Mouse (Mus musculus) G1E-ER4 (cell line): ENCODE data around the gene Serpina3k. TPM values are rescaled to one million over a fixed set of nuclear protein-coding genes. Genes with fewer than 3 reads are reported as not detected.
"Not testable (repeated sequence)": the region's sequence is repeated elsewhere in the genome, so short reads cannot be mapped to it uniquely, and the experiment has no call there.

ENCODE experiments used
- GATA1 ChIP-seq: IDR thresholded peaks from one replicate; pipeline ENCODE4 v1.8.0; 2012; ENCODE audit warnings: low read length, inconsistent platforms
- polyA plus RNA-seq: library from polyadenylated mRNA; stranded (reverse); fragments of >175 nt; gene quantifications from 2 replicates; pipeline ENCODE4 v1.2.3, GENCODE M21; 2012

The Serpina3k gene
- polyA plus RNA-seq, result not detected in 2 replicates

DNA sequence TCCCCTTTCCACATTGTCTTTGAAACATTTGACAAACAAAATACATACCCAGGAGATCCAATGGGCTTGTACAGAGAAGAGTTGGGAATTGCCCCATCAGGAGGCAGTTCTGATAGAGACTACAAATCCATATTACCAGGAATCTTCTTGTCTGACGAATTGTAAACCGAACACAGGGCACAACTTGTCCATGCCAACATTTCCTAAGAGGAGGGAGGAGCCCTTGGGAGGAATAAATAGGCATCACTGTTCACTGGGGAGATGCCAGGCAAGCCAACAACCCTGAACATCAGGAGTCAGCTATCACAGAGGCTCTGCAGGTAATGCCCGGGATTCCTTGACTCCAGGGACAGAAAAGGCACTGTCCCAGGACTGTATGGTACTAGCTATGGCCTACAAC, at the start of gene Serpina3k, which contains the start of gene Serpina3m:
Serpina3k (plus strand) TSS at position 261 of the 400 bp plus-strand sequence.
Serpina3m (plus strand) TSS at position 261 of the 400 bp plus-strand sequence.
- TF ChIP-seq GATA1, result not testable (repeated sequence)

DNA sequence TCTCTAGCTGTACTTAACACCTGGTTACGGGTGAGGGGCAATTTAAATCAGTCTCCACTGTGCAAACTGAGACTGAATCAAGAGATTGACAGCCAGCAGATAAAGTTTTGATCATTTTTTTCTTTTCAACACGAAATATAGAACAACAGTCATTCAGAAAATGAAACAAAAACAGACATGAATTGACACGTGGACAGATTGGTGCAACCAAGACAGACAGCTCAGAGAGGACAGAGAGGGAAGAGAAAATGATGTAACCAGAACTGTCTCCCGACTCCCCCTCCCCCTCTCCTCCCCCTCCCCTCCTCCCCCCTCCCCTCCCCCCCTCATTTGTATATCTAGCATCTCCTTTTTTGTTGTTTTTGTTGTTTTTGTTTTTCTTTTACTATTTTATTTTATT, 48.4 kb upstream of the Serpina3k start:
- TF ChIP-seq GATA1, result no peak

DNA sequence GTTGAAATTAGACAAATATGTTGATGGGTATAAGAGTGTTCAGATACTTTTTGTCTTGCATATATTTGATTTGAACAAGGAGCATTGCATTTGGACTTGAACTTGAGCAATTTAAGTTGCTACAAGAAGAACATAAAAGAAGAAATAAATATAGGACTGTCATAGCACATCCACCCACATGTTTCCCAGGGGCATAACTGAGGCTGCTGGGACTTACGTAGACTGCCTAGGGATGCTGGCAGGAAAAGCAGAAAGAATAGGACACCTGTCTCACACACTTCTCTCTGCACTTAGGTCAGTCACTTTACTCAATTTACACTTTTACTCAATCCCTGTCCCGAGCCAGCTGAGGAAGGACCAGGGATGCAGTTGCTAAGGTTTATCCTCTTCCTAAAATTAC, 44.3 kb upstream of the Serpina3k start:
- TF ChIP-seq GATA1, result no peak

DNA sequence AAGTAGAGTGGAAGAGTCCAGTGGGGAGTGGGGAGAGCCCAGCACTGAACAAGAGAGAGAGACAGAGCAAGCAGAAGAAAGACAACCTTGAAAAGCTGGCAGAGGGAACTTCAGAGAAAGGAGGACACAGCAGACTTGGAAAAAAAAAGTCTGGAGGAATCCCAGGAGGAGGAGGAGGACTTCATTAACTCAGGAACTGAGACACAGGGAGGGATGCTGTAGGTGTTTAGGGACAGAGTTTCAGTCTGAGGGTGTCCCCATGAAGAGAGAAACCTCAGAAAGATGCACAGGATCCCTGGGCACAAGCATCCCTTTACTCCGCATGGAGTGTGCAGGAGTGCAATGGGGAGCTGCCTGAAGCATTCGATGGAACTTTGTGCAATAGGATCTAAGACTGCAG, 40.2 kb upstream of the Serpina3k start:
- no peak for TF ChIP-seq GATA1

DNA sequence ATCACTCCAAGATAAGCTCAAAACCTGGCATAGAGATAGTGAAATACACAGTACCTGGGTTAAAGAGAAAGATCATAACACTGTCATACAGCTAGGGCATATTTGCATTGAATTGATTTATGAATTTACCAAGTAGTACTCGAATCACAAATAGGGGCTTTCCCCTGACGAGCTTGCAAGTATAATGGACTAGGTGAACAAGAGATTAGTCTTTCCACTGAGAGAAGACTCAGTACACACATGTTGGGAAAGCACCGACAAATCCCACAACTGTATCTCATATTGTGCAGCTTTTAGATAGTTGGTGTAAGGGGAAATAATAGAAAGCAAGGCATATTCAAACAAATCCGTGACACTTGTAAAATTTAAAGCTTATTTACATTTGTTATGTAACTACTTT, 32.3 kb upstream of the Serpina3k start:
- no peak for TF ChIP-seq GATA1

DNA sequence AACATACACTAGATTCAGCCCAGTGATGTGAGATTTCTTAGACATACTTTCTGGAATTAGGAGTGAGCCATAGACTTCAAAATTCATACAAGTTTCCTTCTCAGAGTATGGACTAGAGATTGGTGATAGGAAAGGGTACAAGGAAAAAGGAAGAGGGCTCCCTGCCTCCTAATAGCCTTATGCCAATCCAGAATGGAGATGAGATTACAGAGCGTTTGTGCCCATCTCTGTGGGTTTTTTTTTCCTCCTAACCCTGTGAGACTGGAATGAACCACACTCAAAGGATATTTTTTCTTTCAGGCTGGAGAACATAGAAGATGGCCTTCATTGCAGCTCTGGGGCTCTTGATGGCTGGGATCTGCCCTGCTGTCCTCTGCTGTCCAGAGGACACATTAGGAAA, 24.0 kb upstream of the Serpina3k start, which contains the start of gene Serpina3j:
Serpina3j (plus strand) TSS at position 301 of the 400 bp plus-strand sequence.
- TF ChIP-seq GATA1, result no peak

DNA sequence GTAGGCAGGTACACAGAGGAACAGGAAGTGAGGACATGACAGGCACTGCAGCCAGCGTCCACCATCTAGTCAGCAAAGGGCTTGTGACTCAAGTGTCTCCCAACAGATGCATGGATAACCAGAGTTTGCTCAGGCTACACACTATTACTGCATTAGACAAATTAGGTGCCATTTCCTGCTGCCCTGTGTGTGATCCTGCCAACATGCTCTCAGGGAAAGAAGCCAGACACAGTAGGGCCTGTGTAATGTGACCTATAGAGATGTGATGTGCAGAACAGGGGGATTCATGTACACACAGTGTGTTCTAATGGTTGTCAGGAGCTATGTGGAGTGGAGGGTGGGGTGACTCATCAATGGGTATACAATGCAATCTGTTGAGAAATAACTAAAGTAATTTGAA, 15.8 kb upstream of the Serpina3k start:
- TF ChIP-seq GATA1, result no peak

DNA sequence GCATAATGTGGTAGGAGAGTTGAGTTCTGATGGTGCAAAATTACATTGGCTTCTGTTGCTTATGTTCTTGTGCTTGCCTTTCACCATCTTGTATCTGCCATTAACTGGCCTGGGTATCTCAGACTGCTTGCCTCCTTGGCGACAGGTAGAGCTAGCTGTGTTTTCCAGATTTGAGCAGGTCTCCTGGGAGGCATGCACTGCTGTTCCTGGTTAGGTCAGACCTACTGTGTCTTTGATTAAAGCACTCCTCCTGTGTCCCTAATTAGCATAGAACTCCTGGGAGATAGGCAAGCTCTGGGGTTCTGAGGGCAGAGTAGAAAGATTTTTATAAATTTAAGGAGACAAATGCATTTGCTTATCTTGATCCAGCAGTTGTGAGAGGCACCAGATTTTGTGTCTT, 6.6 kb upstream of the Serpina3k start:
- TF ChIP-seq GATA1, result no peak

DNA sequence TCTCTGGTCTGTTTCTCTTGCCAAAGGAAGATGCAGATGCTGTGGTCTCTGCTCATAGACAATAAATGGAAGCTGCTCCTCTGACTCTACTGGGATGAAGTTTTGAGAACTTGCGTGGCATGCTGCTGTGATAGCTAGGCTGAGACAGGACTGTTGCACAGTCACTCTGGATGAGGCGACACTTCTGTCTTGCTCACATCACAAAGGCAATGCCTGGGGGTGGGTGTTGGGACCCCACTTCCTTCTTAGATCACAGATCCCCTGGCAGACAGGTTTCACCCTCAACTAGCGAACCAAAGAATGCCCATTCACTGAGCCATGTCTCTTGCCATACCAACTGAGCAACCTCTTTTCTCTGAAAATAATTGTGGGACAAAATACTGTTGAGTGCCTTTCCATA, 419 bp downstream of the Serpina3k start:
- no peak for TF ChIP-seq GATA1

DNA sequence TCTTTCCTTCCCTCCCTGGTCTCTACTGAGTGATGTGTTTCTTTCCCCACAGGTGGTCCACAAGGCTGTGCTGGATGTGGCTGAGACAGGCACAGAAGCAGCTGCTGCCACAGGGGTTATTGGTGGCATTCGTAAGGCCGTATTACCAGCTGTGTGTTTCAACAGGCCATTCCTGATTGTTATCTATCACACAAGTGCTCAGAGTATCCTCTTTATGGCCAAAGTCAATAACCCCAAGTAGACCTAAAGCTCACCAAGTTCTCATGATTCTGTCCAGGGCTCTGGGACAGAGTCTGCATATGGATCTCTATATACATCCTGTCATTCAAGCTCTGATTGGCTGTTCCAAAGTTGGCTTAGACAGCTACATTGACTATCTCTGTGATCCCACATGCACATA, 6.9 kb downstream of the Serpina3k start:
- no peak for TF ChIP-seq GATA1

DNA sequence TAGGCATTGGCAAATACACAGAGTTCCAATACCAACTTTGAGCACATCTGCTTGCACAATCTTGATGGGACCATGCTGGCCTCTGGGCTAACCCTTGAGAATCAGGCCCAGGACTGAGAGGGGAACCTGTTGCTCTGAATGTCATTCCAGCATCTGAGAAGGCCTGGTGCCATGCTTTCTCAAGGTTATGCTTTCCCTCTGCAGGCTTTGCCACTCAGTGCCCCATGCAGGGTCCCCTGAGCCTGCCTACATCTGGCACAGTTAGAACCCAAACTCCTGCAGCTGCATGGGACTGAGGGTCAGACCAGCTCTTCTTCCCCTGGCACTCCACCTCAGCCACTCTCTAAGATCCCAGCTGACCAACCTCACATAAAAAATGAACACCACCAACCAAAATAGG, 7.4 kb downstream of the Serpina3k start:
- no peak for TF ChIP-seq GATA1

DNA sequence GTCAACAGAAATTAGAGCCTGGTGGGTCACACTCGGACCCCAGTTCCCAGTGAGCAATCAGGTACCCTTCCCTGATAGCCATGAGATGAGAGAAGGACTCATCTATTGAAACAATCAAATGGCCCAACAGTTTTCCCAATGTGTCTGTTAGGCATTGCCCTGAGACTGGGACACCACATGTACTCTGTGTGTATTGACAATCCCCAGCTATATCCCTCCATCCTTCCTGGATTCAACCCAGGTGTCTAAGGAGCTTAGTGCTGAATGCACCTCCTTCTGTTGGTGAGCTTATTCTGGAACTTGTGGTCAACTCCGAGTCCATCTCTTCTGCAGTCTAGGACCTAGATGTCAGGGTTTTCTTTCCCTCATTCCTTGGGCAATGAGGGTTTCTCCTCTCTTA, 8.8 kb downstream of the Serpina3k start:
- no peak for TF ChIP-seq GATA1

DNA sequence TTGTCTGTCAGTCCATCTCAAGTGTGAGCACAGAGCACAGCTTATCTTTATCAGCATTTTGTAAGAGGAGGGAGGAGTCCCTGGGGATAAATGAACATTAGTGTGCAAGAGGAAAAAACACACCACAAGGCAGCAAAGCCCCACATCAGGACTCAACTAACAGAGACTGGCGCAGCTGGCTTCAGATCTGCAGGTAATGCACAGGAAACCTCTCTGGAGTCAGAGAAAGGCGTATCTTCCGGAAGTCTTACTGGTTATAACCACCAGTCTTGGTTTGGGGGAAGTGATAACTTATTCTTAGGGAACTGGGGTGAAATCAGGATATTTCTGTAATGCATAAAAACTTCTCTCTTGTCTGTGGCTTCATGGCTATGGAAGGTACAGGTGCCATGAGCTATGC, 17.7 kb downstream of the Serpina3k start:
- TF ChIP-seq GATA1, result no peak

DNA sequence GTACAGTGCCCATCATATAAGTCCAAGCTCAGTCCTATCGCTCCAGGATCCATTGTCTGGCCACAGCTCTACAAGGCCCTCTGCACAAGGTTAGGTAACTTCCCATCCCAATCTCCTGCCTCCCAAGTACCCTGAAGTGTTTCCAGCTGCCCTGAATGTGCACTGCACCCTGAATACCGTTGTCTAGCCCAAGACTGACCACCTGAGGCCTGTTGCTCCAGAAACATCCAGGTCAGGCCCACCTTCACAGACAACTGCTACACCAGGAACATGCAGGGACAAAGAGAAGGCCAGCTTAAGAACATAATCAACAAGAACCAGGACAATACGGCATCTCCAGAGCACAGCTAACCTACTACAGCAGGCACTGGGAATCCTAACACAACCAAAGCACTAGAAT, 31.7 kb downstream of the Serpina3k start:
- no peak for TF ChIP-seq GATA1

DNA sequence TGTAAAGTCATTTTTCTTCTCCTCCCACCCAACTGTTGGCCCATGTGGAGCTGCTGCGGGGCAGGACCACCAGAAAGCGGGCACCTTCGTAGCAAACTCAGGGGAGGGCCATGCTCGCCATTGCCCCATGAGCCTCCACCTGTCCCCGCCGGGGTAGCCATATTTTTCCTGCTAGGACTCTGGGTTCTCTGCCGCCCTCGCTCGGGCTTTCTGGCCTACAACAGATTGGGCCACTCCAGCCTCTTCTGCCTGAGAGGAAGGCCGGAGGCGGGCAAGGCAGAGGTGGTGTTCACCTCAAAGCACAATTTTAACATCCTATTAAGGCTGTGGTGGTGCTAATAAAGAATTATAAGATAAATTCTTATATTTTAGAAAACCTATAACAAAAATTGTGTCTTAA, 41.6 kb downstream of the Serpina3k start:
- TF ChIP-seq GATA1, result no peak

DNA sequence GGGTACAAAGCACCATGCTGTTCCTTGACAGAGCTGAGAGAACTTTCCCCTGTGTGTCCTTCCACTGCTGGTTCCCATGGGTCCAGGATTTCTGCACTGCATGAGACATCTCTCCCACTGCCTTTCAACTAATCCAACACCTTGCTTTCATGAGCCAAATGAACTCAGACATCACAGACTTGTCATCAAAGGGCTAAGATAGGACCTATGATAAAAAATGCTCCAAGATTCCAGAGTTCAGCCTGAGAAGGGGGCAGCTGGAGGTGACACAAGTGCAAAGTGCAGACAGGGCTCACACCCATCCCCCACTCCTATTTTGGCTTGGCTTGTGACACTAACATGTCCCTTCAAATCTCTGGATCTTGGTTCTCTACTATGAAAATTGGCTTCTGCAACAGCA, 50.2 kb downstream of the Serpina3k start:
- TF ChIP-seq GATA1, result no peak

Other genes with a start within 250 kb of the Serpina3k start
- gene Serpina5, start 237.4 kb upstream of the Serpina3k start, polyA plus RNA-seq, result not detected in 2 replicates
- not detected in 2 replicates for gene Serpina3a, start 225.8 kb upstream of the Serpina3k start, polyA plus RNA-seq
- gene Serpina3b, start 210.5 kb upstream of the Serpina3k start, polyA plus RNA-seq, result not detected in 2 replicates
- not detected in 2 replicates for gene Serpina3c, start 184.6 kb upstream of the Serpina3k start, polyA plus RNA-seq
- gene Serpina3f, start 123.9 kb upstream of the Serpina3k start, polyA plus RNA-seq, result not detected in 2 replicates
- gene Serpina3g, start 102.2 kb upstream of the Serpina3k start, polyA plus RNA-seq, result not detected in 2 replicates
- gene Serpina3i, start 75.4 kb upstream of the Serpina3k start, polyA plus RNA-seq, result not detected in 2 replicates
- not detected in 2 replicates for gene Serpina3j, start 23.9 kb upstream of the Serpina3k start, polyA plus RNA-seq
- not detected in 2 replicates for gene Serpina3m, start within 50 bp of the Serpina3k start, polyA plus RNA-seq
- not detected in 2 replicates for gene Serpina3n, start 68.2 kb downstream of the Serpina3k start, polyA plus RNA-seq
- not detected in 2 replicates for gene Gsc, start 134.8 kb downstream of the Serpina3k start, polyA plus RNA-seq